Mouse (Mus musculus): Measurements from ENCODE around the gene Katnal1.

GRCm38 (mm10) chr5:148975035-148975434 lies 45.9 kb upstream of the Katnal1 start:
- TF ChIP-seq POLR2A (IDR thresholded peaks at IDR 0.05; ENCODE audit: borderline replicate concordance, control insufficient read depth, low read depth, low read length) (no peak), CTCF (IDR thresholded peaks at IDR 0.05; ENCODE audit: control insufficient read depth, insufficient read depth, low read length) (no peak)
